Mouse (Mus musculus) small intestine, adult 2 months (tissue): ENCODE data around the gene Gstm2.

Experiments
- CTCF ChIP-seq: fragments of 200-500 bp; IDR thresholded peaks from 2 replicates; pipeline ENCODE4 v1.5.1; 2012; ENCODE audit warnings: low read depth, mild to moderate bottlenecking, control low read depth, inconsistent platforms, low read length, moderate library complexity, mixed read lengths; ENCODE audit not compliant: insufficient replicate concordance, insufficient read length; ENCODE audit errors: extremely low read depth
- POLR2A ChIP-seq: fragments of 200-500 bp; IDR thresholded peaks from 2 replicates; pipeline ENCODE4 v1.6.1; 2012; ENCODE audit warnings: low read depth, mild to moderate bottlenecking, control low read depth, inconsistent platforms, low read length, moderate library complexity

- no peak for TF ChIP-seq CTCF
- TF ChIP-seq POLR2A, result no peak
These were observed 45.7 kb downstream of the Gstm2 start for GRCm38 (mm10) chr3:107940524-107940923.
